Mouse (Mus musculus) CH12.LX (cell line): ENCODE results near the gene Ndufa5.

Experiments used
- CTCF ChIP-seq, 2 experiments: IDR thresholded peaks in 1 of 2; conservative IDR thresholded peaks in 1 of 2; 2 replicates each; pipeline ENCODE4 v1.5.1; 2011 to 2012; ENCODE audit warnings: low read depth in 2 of 2, low read length in 2 of 2, improper control_type of control experiment in 1 of 2, inconsistent platforms in 1 of 2, mild to moderate bottlenecking in 1 of 2, moderate library complexity in 1 of 2
- POLR2A ChIP-seq: IDR thresholded peaks from 2 replicates; pipeline ENCODE4 v1.6.1; 2011; ENCODE audit warnings: low read depth, mild to moderate bottlenecking, improper control_type of control experiment, low read length
- RCOR1 ChIP-seq: conservative IDR thresholded peaks from 2 replicates; pipeline ENCODE4 v1.6.1; 2012; ENCODE audit warnings: low read depth, mild to moderate bottlenecking, inconsistent platforms, low read length, improper control_type of control experiment

- TF ChIP-seq POLR2A (no peak), CTCF (conservative IDR thresholded peaks at IDR 0.05 in 1 of 2, IDR thresholded peaks at IDR 0.05 in 1 of 2; ENCODE audit: low read depth in 2 of 2, low read length in 2 of 2) (no peak), RCOR1 (no peak)
Measured at GRCm38 (mm10) chr6:24572431-24572830, 44.6 kb upstream of the Ndufa5 start.
